Mouse (Mus musculus) monocyte, adult 5-6 weeks (primary cell): ENCODE measurements at regions not wholly inside any gene's neighbourhood (a gene's known extent, or its start where the extent isn't known, plus 50 kb on each side); places are given as distances from the start of the nearest gene placed in this dataset.

ENCODE experiments used
- ATAC-seq: fragments of 153-309, 156-312 bp; replicated peaks from 2 replicates; pipeline ENCODE4 v1.8.0; 2017; ENCODE audit warnings: mild to moderate bottlenecking; ENCODE audit not compliant: low TSS enrichment, insufficient number of reproducible peaks, severe bottlenecking, poor library complexity, low FRiP score

DNA sequence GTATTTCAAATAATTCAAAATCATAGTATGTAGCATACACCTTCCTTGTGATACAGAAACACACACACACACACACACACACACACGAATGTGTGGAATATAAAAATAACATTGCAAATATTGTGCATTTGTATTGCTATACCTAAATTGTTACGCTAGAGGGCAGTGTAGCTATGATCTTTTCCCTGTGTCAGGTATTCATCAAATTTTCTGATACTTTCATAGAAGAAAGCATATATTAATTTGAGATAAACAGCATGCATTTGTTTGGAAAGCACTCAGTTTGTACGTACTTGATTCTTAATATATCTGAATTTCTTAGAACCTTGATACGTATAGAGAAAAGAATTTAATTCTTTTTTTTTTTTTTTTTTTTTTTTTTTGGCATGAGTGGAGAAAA, 1700.9 kb upstream of the Sel1l start:
- no peak for ATAC-seq

- ATAC-seq: no peak
Measured at GRCm38 (mm10) chr12:93523465-93523864, 1674.5 kb upstream of the Sel1l start.

GRCm38 (mm10) chr12:93486381-93486780, 1637.4 kb upstream of the Sel1l start:
- ATAC-seq: no peak

DNA sequence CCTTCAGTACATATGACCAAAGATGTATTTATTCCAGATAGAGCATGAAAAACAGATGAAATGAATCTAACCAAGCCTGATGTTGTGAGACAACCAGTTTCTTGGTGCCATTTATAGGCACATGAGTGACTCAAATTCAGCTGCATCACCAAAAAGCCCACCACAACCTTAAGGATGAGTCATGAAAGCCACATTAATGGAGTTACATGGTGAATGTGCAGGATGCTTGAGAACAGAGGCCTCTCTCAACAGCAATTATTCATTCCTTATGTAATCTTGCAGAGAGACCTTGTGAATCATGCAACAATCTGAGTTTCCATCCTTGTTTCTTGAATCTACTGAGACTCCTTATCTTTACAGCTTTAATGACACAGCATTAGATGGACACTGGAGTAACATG, 1613.1 kb upstream of the Sel1l start:
- ATAC-seq: no peak

- no peak for ATAC-seq
Measured at GRCm38 (mm10) chr12:93449436-93449835, 1600.5 kb upstream of the Sel1l start.

DNA sequence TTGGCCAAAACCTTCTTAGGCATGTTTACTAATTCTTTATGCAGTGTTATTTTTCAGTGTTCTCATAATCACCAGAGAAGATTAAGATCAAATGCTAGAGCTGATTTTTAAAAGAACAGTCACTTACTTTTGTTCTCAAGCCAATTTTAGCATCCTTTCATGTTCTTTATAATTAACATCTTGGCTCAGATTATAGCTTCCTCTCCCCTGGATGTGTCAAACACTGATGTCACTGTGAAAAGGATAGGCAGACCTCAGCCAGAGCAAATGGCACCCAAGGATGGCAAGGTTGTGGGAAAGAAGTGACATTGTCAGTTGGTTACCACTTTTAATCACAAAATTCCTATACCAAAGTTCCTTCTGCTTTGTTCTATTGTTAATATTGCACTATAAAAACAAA, 1580.3 kb upstream of the Sel1l start:
- ATAC-seq: no peak

- no peak for ATAC-seq
Measured at GRCm38 (mm10) chr12:93427988-93428387, 1579.0 kb upstream of the Sel1l start.

DNA sequence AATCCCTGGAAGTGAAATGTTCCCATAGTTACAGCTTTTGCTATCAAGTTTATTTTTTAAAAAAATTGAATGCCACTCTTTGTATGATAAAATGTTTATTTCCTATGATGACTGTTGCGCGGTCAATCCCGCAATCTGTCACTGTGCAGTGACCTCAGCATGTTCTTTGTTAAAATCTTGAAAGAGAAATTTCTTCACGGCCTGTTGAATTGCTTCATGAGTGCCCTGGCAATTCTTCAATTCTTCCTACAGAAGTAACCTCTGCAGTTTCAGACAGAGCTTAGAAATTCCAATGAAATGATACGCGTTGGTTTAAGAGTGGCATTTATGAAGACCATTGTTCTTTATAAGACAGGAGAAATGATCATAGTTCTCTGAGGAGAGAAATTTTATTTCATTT, 1567.4 kb upstream of the Sel1l start:
- no peak for ATAC-seq

DNA sequence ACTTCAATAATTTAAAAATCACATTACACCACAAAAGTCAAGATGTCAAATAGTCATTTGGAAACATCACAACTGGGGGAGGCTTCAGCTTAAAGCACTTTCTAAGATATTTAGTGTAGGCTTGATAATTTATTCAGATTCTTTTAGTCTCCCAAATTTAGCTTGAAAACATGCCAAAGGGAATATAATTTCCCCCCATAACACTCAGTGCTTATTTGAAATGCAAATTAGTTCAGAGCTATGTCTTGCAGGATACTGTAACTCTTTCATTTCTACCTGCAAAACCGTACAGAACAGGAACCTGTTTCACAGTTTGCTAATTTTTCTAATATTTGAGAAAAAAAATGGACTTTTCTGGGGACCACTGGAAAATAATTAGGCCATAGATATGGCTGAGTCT, 1566.8 kb upstream of the Sel1l start:
- no peak for ATAC-seq

DNA sequence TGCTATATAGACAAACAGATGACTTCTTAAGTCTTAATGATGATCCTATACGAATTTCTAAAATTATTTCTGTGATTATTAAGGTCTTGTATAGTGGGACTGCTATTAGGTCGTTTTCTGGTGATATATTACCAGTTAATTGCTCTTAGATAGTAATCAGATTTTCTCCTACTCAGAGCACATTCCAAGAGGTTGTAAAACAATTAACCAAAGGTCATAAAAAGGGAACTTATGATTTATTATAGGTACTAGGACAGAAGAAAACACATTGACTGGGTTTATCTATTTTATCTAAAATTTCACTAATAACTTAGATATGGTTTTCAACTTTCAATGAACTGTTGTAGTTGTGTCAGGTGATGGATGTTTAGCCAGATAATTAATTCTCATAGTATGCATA, 1536.6 kb upstream of the Sel1l start:
- no peak for ATAC-seq

GRCm38 (mm10) chr12:93342933-93343332, 1494.0 kb upstream of the Sel1l start:
- no peak for ATAC-seq

GRCm38 (mm10) chr12:93342525-93342924, 1493.6 kb upstream of the Sel1l start:
- ATAC-seq: no peak

DNA sequence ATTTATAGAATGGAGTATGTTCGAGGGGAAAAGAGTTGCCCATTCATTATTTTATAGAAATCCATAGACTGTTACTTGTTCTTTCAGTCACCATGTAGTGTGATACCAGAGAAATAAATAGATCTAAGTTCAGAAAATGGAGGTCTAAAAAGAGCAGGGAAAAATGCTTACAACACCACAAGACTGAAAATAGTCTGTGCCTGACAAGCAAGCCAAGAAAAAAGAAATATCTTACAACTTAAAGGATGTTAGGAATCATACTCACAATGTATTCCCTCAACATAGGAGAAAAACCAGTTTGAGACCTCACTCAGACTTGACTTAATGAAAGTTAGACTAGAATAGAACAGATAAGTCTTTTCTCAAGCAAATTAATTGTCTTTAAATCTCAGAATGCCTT, 1486.6 kb upstream of the Sel1l start:
- ATAC-seq: no peak

DNA sequence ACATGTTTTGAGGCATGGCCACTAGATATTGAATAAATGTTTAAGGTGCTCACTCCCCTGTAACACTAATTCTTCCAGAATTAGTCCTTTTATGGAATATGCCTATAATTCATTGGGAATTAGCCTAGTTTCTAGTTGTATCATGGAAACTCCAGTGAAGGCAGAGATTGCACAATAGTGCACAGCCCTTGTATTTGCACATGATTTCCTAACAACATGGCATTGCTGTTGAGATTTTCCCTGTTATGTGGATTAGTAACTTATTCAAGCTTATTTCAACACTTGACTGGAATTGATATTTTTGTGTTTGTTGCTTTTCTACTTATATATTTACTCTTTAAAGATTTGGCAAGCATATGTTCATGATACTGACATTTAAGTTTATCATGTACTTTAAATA, 1463.3 kb upstream of the Sel1l start:
- ATAC-seq: no peak

DNA sequence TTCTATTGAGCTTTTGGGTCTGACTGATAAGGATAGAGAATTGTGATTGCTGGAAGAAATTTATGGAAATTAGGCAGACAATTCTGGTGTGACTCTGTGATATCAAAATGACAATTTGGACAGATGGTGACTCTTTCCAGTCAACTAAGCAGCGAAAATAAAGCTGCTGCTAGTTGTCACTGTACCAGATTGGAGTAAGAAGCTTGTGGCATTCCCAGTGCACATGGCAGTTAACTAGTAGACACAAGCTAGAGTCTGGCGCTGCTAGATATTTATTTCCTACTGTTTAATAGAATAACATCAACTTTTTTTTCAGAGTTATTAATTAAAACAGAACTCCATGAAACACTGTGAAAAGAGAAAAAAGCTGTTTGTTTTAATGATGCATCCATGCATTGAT, 1432.9 kb upstream of the Sel1l start:
- ATAC-seq: no peak

DNA sequence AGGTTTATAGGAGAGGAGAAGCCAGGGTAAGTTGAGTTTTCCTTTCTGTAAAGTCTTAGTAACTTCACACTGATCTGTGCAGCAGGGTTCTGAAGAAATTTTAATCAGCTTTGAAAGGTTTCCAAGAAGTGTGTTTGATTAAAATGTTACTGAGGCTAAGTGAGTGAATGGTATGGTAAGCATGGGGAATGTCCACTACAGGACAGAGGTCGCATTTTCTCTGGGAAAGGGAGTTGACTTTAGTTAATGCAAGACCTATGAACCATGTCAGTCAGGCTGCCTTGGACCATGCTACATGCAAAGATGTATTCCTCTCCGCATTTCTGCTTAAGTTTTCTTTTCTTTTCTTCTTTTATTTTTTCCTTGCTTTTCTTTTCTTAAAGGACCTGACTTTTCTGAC, 1424.7 kb upstream of the Sel1l start:
- ATAC-seq: no peak

GRCm38 (mm10) chr12:93230237-93230636, 1381.3 kb upstream of the Sel1l start:
- 0 out of 2 replicates have a peak, but pooled peaks have one; percentile 47 for ATAC-seq

DNA sequence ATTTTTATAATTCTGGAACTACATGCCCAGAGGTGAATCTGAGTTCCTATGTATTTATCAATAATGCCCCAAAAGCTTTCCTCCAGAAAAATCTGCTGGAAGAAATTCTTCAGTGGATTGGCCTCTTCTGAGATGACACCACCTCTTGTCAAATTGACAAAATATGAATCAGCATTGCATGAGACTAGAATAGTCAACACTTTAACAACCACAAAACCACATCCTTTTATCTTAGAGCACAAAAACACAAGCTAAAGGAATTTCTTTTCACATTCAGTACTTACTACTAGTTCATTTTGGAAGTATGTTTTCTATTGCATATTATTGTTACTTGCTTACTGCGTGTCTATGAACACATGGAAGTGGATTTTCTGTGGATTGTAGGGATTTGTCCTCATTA, 1377.9 kb upstream of the Sel1l start:
- ATAC-seq: no peak

DNA sequence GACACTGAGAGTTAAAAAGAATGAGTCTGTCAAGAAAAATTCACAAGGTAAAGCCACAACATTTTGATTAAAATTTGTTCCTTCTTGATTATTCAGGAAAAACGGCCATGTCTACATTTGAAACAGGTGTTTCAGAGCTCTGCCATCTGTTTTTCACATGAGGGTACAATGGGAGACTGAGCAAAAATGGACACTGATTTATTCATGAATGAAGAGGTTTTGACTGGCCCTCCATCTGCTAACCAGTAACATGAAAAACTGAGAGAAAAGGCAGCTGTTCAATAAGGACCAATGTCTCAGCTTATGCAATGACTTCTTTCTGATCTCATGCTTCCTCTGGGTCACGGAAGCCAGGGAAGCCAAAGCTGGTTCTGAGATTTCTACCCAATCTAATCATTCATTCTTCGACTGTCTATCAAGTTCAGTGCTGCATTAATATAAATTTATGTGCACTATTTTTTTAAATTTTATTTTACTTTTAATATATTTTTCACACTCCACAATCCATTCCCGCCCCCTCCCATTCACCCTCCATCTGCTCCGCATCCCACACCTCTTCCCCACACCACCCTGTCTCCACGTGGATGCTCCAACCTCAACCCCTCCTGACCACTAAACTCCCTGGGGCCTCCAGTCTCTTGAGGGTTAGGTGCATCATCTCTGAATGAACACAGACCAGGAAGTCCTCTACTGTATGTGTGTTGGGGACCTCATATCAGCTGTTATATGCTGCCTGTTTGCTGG, 1372.4 kb upstream of the Sel1l start:
- ATAC-seq: no peak

DNA sequence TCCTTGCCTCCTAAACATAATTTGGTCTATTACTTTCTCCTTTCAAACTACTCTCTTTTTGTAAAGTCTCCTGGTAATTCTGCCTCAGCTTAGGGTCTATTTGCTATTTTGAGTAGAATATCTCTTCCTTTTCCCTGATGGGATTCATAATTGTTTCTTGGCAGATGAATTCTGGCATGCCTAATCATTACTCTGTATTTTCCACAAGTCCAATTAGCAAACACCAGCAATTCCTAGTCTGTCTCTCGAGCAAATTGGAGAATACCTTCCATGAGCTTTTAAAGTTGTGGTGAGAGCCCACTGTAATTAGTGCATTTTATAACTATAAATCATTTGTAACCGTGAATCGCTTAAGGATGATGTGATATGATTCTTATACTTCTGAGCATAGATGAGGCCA, 1358.6 kb upstream of the Sel1l start:
- ATAC-seq: no peak

DNA sequence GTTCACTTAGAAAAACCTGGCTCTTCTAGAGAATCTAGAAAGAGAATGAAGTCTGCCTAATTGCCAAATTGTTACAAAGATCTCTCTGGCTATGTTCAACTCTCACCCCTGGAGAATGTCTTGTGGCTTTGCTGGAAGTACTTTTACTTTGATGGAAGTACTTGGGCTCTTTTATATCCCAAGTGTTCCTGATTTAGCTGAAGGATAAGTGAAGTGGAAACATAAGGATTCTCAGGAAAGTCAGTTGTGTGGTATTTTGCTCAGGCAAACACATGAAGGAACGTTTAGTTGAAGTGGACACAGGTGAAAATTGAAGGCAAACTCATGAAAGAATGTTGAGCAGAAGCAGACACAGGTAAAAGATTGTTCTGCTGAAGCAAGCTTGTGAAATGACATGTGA, 1340.0 kb upstream of the Sel1l start:
- no peak for ATAC-seq
